Mouse (Mus musculus) myocyte (in vitro differentiated cells): ENCODE data around the gene Cd300ld3.

ENCODE experiments used
- CEBPB ChIP-seq: IDR thresholded peaks from 2 replicates; pipeline ENCODE4 v1.6.1; 2011; ENCODE audit warnings: mild to moderate bottlenecking, moderate library complexity; ENCODE audit not compliant: poor library complexity, insufficient read depth, severe bottlenecking
- POLR2A ChIP-seq: IDR thresholded peaks from one replicate; pipeline ENCODE4 v1.6.1; 2011; ENCODE audit warnings: low read depth, mild to moderate bottlenecking, control low read depth, moderate library complexity; ENCODE audit not compliant: insufficient read length

- TF ChIP-seq CEBPB (no peak), POLR2A (no peak)
Observed at GRCm38 (mm10) chr11:115052991-115053390, 4.8 kb upstream of the Cd300ld3 start.
